Mouse (Mus musculus) lung, postnatal 36 days (tissue): ENCODE results near the gene Tmem160.

Experiments used
- DNase-seq: peaks from one replicate; pipeline ENCODE4 v3.0.0; 2022; ENCODE audit warnings: mixed read lengths

Gene Tmem160

GRCm38 (mm10) chr7:16452587-16453073 lies at the start of gene Tmem160:
Gene Tmem160, plus strand, starts transcription at chr7:16452779.
- DNase-seq: peak; percentile 97

- peak; percentile 50 for DNase-seq
These were observed 49.3 kb upstream of the Tmem160 start for GRCm38 (mm10) chr7:16402968-16403948.

GRCm38 (mm10) chr7:16404315-16405072 lies 48.1 kb upstream of the Tmem160 start:
- no peak for DNase-seq

GRCm38 (mm10) chr7:16405073-16405455 lies 47.5 kb upstream of the Tmem160 start:
- peak; percentile 85 for DNase-seq

GRCm38 (mm10) chr7:16405516-16406351 lies 46.8 kb upstream of the Tmem160 start:
- DNase-seq: peak; percentile 90

GRCm38 (mm10) chr7:16406978-16407377 lies 45.6 kb upstream of the Tmem160 start:
- DNase-seq: no peak

- DNase-seq: no peak
These were observed 41.5 kb upstream of the Tmem160 start for GRCm38 (mm10) chr7:16411100-16411499.

- peak; percentile 44 for DNase-seq
These were observed 40.2 kb upstream of the Tmem160 start for GRCm38 (mm10) chr7:16412220-16412896.

GRCm38 (mm10) chr7:16412930-16413329 lies 39.6 kb upstream of the Tmem160 start:
- peak; percentile 29 for DNase-seq

- DNase-seq: peak; percentile 81
These were observed 37.2 kb upstream of the Tmem160 start for GRCm38 (mm10) chr7:16415426-16415825.

- peak; percentile 71 for DNase-seq
These were observed 35.3 kb upstream of the Tmem160 start for GRCm38 (mm10) chr7:16417141-16417771.

GRCm38 (mm10) chr7:16418713-16419112 lies 33.9 kb upstream of the Tmem160 start:
- no peak for DNase-seq

- DNase-seq: no peak
These were observed 32.0 kb upstream of the Tmem160 start for GRCm38 (mm10) chr7:16420493-16421118.

- no peak for DNase-seq
These were observed 30.2 kb upstream of the Tmem160 start for GRCm38 (mm10) chr7:16422222-16422856.

- no peak for DNase-seq
These were observed 28.8 kb upstream of the Tmem160 start for GRCm38 (mm10) chr7:16423731-16424130.

GRCm38 (mm10) chr7:16425721-16426120 lies 26.9 kb upstream of the Tmem160 start:
- DNase-seq: no peak

- peak; percentile 94 for DNase-seq
These were observed 26.4 kb upstream of the Tmem160 start for GRCm38 (mm10) chr7:16426129-16426729.

GRCm38 (mm10) chr7:16433352-16433971 lies 19.1 kb upstream of the Tmem160 start:
- DNase-seq: no peak

GRCm38 (mm10) chr7:16435088-16435487 lies 17.5 kb upstream of the Tmem160 start:
- no peak for DNase-seq
